Mouse (Mus musculus): ENCODE measurements at regions not wholly inside any gene's neighbourhood (a gene's known extent, or its start where the extent isn't known, plus 50 kb on each side); places are given as distances from the start of the nearest gene placed in this dataset.

DNA sequence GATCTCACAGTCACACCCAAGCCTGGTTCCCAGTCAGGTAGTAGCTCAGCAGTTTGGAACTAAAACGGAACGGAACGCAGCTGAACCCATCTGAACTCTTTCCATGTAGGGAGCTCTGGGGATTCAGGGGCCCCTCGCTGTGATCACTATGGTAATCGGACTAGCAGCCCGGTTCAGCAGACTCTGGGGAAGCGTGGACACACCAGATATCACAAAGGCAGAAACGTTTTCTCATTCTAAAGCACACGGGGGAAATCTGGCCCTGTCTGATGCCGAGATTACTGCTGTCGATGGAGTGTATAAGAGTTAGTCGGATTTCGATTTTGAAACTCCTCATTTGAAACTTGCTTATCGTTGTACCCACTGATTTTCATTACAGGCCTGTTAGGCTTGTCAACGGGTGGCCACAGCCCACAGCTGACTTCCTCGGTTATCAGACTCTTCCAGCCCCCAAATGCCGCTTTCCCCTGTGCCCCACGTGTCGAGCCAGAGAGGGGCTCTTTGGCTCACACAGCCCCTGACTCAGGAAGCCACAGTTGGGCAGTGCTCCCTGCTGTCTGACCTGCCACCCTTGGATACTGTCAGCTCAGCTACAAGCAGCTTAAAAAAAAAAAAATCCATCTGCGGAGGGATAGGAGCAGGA, 207.8 kb upstream of the Cnr1 start:
- 37% methylated on average over 20 of the region's 20 CpGs for WGBS

DNA sequence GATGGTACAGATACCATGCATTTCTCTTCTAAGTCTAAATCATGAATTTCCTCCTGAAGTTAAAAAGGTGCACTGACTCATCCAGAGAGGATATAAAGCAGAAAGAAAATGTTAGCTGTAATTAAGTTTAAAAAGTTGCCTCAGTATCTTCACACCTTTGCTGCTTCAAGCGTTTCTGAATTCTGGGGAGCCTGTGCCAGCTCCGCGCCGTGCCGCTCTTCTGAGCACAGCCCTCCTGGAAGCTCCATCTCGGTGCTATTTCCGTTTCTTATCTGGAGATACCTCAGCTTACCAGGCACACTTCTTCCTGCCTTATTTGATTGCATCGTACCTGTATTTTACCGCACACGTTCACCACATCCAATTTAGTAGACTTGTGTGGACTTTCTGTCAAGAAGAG, 203.4 kb upstream of the Cnr1 start:
- no peak for TF ChIP-seq CTCF (IDR thresholded peaks at IDR 0.05; ENCODE audit: insufficient read depth, low read length)
- TF ChIP-seq POLR2A (IDR thresholded peaks at IDR 0.05; ENCODE audit: borderline replicate concordance, extremely low read depth, low read depth, low read length) = no peak
- WGBS = 81% methylated on average over 10 of the region's 10 CpGs
- Histone ChIP-seq H3K4me1 (ENCODE audit: control insufficient read depth, insufficient read depth, low read length) (no peaks in the 10 kb centered on the region), H3K4me3 (replicated peaks; ENCODE audit: extremely low read depth, low read depth, low read length) (no peak overlapping the region)
- no peak for DNase-seq

More for the DNA sequence above, 207.8 kb upstream of the Cnr1 start:
- Histone ChIP-seq H3K4me1 (ENCODE audit: control insufficient read depth, insufficient read depth, low read length) (no peaks in the 10 kb centered on the region), H3K4me3 (replicated peaks; ENCODE audit: extremely low read depth, low read depth, low read length) (no peak overlapping the region)
- TF ChIP-seq CTCF (IDR thresholded peaks at IDR 0.05; ENCODE audit: insufficient read depth, low read length) = no peak
- TF ChIP-seq POLR2A (IDR thresholded peaks at IDR 0.05; ENCODE audit: borderline replicate concordance, extremely low read depth, low read depth, low read length) = no peak
- no peak for DNase-seq

DNA sequence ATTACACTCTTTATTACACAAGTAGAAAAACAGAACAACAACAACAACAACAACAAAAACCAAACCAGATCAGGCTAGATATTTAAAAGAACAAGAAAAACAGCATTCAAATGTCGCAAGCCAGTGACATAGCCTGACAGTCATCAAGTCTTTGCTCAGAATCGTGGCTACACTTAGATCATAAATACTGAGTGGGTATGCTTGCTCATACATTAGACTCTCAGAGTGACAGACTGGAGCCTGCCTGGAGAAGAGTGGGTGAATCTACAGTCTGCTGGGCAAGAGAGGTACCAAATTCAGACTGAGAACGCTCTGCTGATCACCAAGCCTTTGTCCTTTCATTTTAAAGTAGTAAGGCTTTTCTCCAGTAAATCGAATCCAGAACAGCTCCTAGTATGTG, 202.4 kb upstream of the Cnr1 start:
- TF ChIP-seq POLR2A (IDR thresholded peaks at IDR 0.05; ENCODE audit: borderline replicate concordance, extremely low read depth, low read depth, low read length) (no peak), CTCF (IDR thresholded peaks at IDR 0.05; ENCODE audit: insufficient read depth, low read length) (no peak)
- Histone ChIP-seq H3K4me3 (replicated peaks; ENCODE audit: extremely low read depth, low read depth, low read length) (no peak overlapping the region), H3K4me1 (ENCODE audit: control insufficient read depth, insufficient read depth, low read length) (no peaks in the 10 kb centered on the region)
- DNase-seq = no peak
- WGBS = 91% methylated on average over 4 of the region's 4 CpGs

GRCm38 (mm10) chr4:33731837-33732236, 192.6 kb upstream of the Cnr1 start:
- Histone ChIP-seq H3K4me3 (replicated peaks; ENCODE audit: extremely low read depth, low read depth, low read length) (no peak overlapping the region), H3K4me1 (ENCODE audit: control insufficient read depth, insufficient read depth, low read length) (peaks cover 3% of the 10 kb centered on the region; the same call in 1 of the 2 replicates)
- DNase-seq = no peak
- no peak for TF ChIP-seq POLR2A (IDR thresholded peaks at IDR 0.05; ENCODE audit: borderline replicate concordance, extremely low read depth, low read depth, low read length)
- no peak for TF ChIP-seq CTCF (IDR thresholded peaks at IDR 0.05; ENCODE audit: insufficient read depth, low read length)
- 74% methylated on average over 4 of the region's 4 CpGs for WGBS

- DNase-seq = no peak
- no peak for TF ChIP-seq POLR2A (IDR thresholded peaks at IDR 0.05; ENCODE audit: borderline replicate concordance, extremely low read depth, low read depth, low read length)
- TF ChIP-seq CTCF (IDR thresholded peaks at IDR 0.05; ENCODE audit: insufficient read depth, low read length) = no peak
- Histone ChIP-seq H3K4me1 (ENCODE audit: control insufficient read depth, insufficient read depth, low read length) (peaks cover 3% of the 10 kb centered on the region; the same call in 1 of the 2 replicates), H3K4me3 (replicated peaks; ENCODE audit: extremely low read depth, low read depth, low read length) (no peak overlapping the region)
- WGBS = 40% methylated on average over 8 of the region's 8 CpGs
Observed at GRCm38 (mm10) chr4:33734923-33735322, 189.5 kb upstream of the Cnr1 start.

DNA sequence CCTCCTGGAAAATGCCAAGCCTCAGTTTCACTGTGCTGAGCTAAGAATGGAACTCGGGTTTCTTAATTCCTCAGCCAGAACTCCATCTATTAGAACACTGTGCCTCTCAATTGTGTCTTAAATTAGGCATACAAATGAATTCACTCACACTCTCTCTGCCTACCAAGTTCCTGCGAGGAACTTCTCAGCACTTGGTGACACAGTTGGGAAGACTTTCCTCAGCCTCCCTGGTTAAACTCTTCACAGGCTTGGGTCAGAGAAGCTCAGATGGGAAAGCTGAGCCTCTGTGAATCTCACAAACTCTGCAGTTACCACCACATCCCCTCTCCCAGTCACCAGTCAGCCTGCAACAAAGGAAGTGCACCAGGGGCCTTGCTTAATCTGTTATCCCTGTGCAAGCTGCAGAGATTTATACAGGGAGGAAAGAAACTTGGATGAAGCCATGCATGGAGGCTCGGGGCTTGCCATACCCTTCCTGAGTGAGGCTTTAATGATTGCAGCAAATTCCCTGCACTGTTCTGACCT, 188.9 kb upstream of the Cnr1 start:
- TF ChIP-seq POLR2A (IDR thresholded peaks at IDR 0.05; ENCODE audit: borderline replicate concordance, extremely low read depth, low read depth, low read length) (no peak), CTCF (IDR thresholded peaks at IDR 0.05; ENCODE audit: insufficient read depth, low read length) (no peak)
- Histone ChIP-seq H3K4me1 (ENCODE audit: control insufficient read depth, insufficient read depth, low read length) (peaks cover 3% of the 10 kb centered on the region; the same call in 1 of the 2 replicates), H3K4me3 (replicated peaks; ENCODE audit: extremely low read depth, low read depth, low read length) (no peak overlapping the region)
- WGBS = 47% methylated on average over 3 of the region's 3 CpGs
- DNase-seq = no peak

DNA sequence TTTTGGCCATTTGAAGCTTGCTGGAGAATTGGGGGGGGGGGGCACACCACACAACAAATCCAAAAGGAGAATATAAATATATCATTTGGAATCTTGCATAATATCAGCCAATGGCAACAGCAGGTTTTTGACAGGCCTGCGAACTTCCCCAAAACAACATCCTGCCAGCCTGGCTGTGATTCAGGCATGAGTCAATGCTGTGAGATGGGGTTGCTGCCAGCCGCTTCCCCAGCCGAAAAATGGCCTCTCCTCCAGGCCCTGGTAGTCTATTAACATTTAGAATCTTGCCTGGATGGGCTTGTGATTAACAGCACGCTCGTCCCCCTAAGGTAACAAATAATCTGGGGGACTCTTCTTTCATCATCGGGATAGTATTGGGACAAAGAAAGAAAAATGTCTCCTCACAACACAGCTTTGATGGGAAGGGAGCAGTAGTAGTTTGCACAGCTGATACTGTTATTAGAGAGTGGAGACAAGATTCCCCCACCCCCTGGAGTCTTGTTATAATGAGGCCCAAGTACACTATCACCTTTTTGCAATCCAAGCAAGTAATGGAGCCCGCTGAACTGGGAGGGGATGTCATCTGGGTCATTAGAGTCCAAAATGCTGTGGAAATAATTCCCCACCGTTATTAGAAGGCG, 188.2 kb upstream of the Cnr1 start:
- H3K4me1 ChIP-seq (ENCODE audit: control insufficient read depth, insufficient read depth, low read length) = peaks cover 3% of the 10 kb centered on the region; the same call in 1 of the 2 replicates
- TF ChIP-seq CTCF (IDR thresholded peaks at IDR 0.05; ENCODE audit: insufficient read depth, low read length) (no peak), POLR2A (IDR thresholded peaks at IDR 0.05; ENCODE audit: borderline replicate concordance, extremely low read depth, low read depth, low read length) (no peak)
- DNase-seq = no peak
- no peak overlapping the region for H3K4me3 ChIP-seq (replicated peaks; ENCODE audit: extremely low read depth, low read depth, low read length)
- 68% methylated on average over 9 of the region's 9 CpGs for WGBS

- Histone ChIP-seq H3K4me1 (ENCODE audit: control insufficient read depth, insufficient read depth, low read length) (peaks cover 3% of the 10 kb centered on the region; the same call in 1 of the 2 replicates), H3K4me3 (replicated peaks; ENCODE audit: extremely low read depth, low read depth, low read length) (no peak overlapping the region)
- no peak for DNase-seq
- 50% methylated on average over 1 of the region's 1 CpGs for WGBS
- TF ChIP-seq POLR2A (IDR thresholded peaks at IDR 0.05; ENCODE audit: borderline replicate concordance, extremely low read depth, low read depth, low read length) (no peak), CTCF (IDR thresholded peaks at IDR 0.05; ENCODE audit: insufficient read depth, low read length) (no peak)
Observed at GRCm38 (mm10) chr4:33737337-33737736, 187.1 kb upstream of the Cnr1 start.

DNA sequence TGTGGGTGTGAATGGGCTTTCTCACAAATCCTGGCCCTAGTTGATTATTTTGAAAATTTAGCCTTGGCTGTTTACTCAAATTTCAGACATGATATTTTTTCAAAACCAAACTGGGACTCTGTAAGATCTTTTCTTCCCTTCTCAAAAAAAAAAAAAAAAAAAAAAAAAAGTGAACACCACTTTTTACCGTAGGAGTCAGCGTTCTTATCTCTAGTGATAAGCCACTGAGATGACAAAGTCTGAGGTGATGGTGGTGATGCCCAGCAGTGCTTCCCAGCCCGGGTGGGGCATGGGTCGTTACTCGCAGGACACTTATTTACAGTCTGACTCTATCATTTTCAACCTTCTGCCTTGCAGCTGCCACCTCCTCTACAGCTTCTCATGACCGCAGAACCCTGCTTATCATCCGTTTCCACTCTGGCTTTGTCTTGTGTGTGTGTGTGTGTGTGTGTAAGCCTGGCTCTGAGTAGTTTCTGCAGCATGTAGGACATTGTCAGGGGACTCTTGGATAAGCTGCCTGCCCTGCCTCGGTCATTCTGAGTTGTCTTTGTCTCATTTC, 186.5 kb upstream of the Cnr1 start:
- H3K4me3 ChIP-seq (replicated peaks; ENCODE audit: extremely low read depth, low read depth, low read length) = no peak overlapping the region
- no peak for TF ChIP-seq CTCF (IDR thresholded peaks at IDR 0.05; ENCODE audit: insufficient read depth, low read length)
- TF ChIP-seq POLR2A (IDR thresholded peaks at IDR 0.05; ENCODE audit: borderline replicate concordance, extremely low read depth, low read depth, low read length) = no peak
- peaks cover 3% of the 10 kb centered on the region; the same call in 1 of the 2 replicates for H3K4me1 ChIP-seq (ENCODE audit: control insufficient read depth, insufficient read depth, low read length)
- DNase-seq = no peak
- 23% methylated on average over 8 of the region's 8 CpGs for WGBS
